Mouse (Mus musculus) left cerebral cortex, adult 2 months (tissue): ENCODE results near the gene Pheta1. TPM values are rescaled to one million over a fixed set of nuclear protein-coding genes. Genes with fewer than 3 reads are reported as not detected.

ENCODE experiments used
- DNase-seq, 2 experiments: peaks; one replicate each; pipeline ENCODE4 v3.0.0; 2021 to 2022; ENCODE audit warnings: low spot score in 2 of 2, mixed read lengths in 1 of 2; ENCODE audit errors: extremely low spot score in 1 of 2
- H3K27ac ChIP-seq: fragments of 200-600 bp; 2 replicates; pipeline ENCODE4 v1.8.1; 2022
- H3K4me3 ChIP-seq: fragments of 200-600 bp; 2 replicates; pipeline ENCODE4 v1.8.1; 2022
- CTCF ChIP-seq: fragments of 200-600 bp; IDR thresholded peaks from 2 replicates; pipeline ENCODE4 v1.8.1; 2022; ENCODE audit warnings: antibody characterized with exemption, mild to moderate bottlenecking, moderate library complexity
- intact Hi-C: fragments of 180-260 bp; cut with DNase I; formaldehyde crosslinking; loops from one replicate; pipeline ENCODE4 v1.15.1; 2025
- total RNA-seq, 2 experiments: library from RNA; stranded (reverse); gene quantifications; 2 replicates each; pipeline ENCODE4 v1.2.3; 2021

Pheta1 gene
- total RNA-seq, 2 experiments from 2014 or later, result 8.9 to 10.5 TPM

DNA sequence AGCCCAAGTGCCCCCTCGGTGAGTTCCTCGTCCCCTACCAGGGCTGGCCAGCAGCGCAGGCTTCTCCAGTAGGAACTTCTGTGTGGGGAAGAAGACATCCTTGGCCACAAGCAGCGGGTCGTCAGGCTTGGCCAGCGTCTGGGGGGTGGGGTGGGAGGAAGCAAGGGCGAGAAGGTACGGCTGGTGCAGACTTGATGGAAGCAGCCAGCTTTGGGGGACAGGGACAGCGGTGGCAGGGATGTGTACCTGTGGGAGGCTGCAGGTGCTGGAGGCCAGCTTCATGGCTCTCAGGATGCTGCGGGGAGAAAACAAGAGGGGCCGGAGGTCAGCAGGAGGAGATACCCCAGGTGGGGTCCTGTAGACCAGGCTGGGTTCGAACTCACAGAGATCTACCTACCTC lies 26.3 kb downstream of the Pheta1 start:
- Histone ChIP-seq H3K4me3 (no peak overlapping the region), H3K27ac (no peak overlapping the region)
- no peak for TF ChIP-seq CTCF
- intact Hi-C loops, result no loop called here
- no peak for DNase-seq

DNA sequence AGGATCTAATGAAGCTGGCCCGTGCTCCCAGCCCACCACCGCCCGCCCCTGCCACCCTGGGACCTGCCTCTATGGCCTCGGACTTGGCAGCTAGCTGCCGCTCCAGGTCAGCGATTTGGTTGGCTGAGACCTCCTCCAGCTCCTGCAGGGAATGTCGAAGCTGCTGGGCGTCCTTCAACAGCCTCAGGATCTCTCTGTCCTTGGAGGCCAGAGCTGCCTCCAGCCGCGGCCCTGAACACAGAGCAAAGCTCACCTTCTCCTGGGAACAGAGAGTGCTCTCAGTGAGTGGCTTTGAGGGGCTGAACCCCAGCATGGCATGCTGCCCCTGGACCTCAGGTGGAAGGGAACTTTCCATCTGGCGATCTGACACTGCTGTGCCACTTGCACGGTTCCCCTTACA lies 28.1 kb downstream of the Pheta1 start:
- H3K4me3 ChIP-seq, result no peak overlapping the region
- no peak for DNase-seq
- no peak overlapping the region for H3K27ac ChIP-seq
- intact Hi-C loops, result no loop called here
- TF ChIP-seq CTCF, result no peak

DNA sequence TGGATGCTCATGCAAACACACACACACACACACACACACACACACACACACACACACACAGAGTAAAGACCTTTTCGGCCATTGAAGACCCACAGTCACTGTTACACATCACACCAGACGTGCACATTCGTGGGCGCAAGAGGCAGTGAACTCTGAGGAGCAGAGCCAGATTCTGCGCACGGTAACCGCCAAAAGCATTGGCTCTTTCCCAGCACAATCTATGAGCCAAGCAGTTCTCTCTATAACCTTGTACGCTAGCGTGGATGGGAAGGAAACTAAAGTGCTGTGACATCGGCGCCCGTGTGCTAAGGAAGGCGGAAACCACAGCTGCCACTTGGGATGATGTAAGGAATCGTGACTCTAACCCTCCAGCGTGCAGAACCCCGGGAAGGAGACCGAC lies 29.9 kb downstream of the Pheta1 start:
- DNase-seq, result no peak
- no peak overlapping the region for H3K4me3 ChIP-seq
- intact Hi-C loops, result no loop called here
- no peak overlapping the region for H3K27ac ChIP-seq
- no peak for TF ChIP-seq CTCF

DNA sequence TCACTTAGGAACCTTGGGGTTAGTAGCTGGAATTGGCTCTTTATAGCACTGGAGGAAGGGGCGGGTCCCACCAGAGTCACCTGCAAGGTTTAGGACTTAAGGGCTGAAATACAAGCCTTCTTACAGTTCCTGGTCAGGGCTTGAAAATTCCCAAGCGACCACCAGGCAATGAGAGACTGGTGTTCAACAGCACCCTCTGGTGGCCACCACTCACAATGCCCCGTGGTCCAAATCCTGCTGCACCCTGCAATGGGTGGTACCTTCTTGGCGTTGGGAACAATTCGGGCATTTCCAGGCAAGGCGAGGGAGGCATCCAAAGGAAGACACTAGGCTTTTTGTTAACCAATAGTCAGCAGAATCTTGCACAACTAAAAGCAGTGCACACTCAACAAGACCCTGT lies 30.4 kb downstream of the Pheta1 start:
- TF ChIP-seq CTCF, result peak; percentile 74
- peak in 1 of 2 experiments; percentile 45 for DNase-seq

DNA sequence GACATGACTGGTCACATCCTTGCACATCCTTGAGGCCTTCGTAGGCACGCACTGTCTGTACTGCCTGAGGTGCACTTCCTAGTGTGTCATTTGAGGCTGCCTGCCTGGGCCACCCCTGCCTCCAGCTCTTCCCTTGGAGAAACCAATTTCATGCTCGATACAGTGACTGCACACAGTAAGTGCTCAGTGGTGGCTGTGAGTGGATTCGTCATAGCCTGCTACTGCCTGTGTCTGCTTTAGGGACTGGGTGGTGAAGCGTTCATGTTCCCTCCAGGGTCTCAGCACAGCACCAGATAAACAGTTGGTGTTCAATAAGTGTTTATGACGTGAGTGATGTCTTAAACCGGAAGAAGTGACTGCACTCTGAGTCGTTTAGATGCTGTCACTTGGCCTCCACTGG lies 34.6 kb downstream of the Pheta1 start:
- Histone ChIP-seq H3K27ac (no peak overlapping the region), H3K4me3 (no peak overlapping the region)
- TF ChIP-seq CTCF, result no peak
- no peak for DNase-seq
- intact Hi-C loops, result no loop called here

More for the DNA sequence above, 30.4 kb downstream of the Pheta1 start:
- intact Hi-C loops, result no loop called here
- no peak overlapping the region for H3K27ac ChIP-seq
- no peak overlapping the region for H3K4me3 ChIP-seq

DNA sequence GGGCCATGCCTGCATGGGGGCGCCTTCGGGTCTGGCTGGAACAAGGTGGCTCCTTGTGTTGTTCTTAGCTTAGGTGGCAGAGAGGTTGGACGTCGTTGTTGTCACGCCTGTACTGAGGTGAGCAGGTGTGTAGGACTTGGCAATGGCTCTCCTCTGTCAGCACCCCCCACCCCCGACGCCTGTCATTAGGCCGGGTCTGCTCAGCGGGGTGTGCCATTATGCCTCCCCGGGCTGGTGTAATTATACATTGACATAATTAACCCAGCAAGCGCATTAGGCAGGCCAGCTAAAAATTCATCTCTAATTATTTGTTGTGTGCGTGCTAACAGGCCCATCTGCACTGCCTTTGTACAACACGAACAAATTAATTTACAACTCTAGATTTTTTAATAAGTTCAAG lies 40.6 kb downstream of the Pheta1 start:
- intact Hi-C loops, result no loop called here
- DNase-seq, result no peak

DNA sequence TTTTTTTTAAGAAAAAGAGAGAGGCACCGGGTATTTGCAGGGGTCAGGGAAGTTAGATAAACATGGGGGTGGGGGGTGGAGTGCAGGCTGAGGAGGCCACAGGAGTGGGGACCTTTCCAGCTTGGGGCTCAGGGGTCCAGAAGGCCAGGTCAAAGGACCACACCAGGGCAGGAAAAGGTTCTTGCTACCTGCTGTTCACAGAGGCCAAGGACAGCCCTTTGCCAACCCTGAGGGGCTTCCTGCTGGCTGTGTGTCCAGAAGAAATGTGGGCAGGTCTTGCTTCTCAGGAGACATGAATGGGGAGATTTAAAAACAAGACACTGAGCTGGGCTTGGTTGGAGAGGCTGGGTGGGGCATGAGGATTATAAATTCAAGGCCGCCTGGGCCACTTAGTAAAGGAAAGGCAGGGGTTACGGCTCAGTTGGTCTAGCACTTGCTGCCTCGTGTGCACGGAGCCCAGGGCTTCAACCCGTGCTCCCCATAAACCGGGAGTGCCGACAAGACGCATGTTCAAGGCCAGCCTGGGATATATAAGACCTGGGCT lies 41.1 kb downstream of the Pheta1 start:
- intact Hi-C loops, result loop anchor here (5.0 kb wide), 2 partner anchors 157 to 197 kb away; no protein-coding TSS in a partner anchor
- no peak overlapping the region for H3K4me3 ChIP-seq
- no peak for DNase-seq
- no peak overlapping the region for H3K27ac ChIP-seq
- TF ChIP-seq CTCF, result no peak

More for the DNA sequence above, 40.6 kb downstream of the Pheta1 start:
- no peak overlapping the region for H3K4me3 ChIP-seq
- TF ChIP-seq CTCF, result no peak
- no peak overlapping the region for H3K27ac ChIP-seq

DNA sequence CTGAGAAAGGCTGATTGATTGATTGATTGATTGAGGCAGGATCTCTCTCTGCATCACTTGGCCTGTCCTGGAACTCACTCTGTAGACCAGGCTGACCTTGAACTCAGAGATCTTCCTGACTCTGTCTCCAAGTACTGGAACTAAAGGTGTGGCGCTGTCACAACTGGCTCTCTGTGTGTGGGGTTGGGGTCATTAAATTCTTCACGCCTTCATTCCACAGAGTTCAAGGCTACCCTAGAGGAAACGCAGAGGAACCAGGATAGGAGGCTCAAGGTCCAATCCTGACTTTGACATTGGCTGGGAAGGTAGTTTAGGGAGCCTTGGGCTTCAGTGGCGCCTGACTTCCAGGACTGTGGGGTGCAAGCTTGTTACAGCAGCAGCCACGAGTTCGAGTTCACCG lies 42.1 kb downstream of the Pheta1 start:
- H3K4me3 ChIP-seq, result no peak overlapping the region
- peak overlapping the region; percentile 49; the same call in 1 of the 2 replicates for H3K27ac ChIP-seq
- DNase-seq, result no peak
- intact Hi-C loops, result loop anchor here (5.0 kb wide), 2 partner anchors 156 to 196 kb away; no protein-coding TSS in a partner anchor
- no peak for TF ChIP-seq CTCF

DNA sequence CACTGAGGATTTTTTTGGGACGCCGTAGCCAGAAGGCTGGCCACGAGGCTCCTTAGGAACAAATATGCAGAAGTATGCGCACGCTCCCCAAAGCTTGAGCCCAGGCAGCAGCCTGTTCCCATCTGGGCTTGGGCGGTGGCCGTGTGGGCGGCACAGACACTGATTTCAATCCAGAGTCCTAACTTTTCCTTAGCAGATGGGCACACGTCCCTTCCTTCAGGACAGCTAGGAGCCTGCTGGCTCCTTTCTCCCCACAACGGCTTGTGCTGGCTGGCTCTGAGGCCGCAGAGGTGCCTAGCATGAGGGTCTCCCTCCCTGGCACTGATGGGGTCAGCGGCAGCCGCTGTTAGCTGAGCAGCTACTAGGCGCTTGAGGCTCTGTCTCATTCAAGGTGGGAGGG lies 43.5 kb downstream of the Pheta1 start:
- DNase-seq, result peak; percentile 61 to 78
- Histone ChIP-seq H3K27ac (peak overlapping the region; percentile 49), H3K4me3 (no peak overlapping the region)
- intact Hi-C loops, result loop anchor here (1.0 to 5.0 kb wide), 4 partner anchors 109 to 195 kb away; no protein-coding TSS in a partner anchor
- TF ChIP-seq CTCF, result no peak

DNA sequence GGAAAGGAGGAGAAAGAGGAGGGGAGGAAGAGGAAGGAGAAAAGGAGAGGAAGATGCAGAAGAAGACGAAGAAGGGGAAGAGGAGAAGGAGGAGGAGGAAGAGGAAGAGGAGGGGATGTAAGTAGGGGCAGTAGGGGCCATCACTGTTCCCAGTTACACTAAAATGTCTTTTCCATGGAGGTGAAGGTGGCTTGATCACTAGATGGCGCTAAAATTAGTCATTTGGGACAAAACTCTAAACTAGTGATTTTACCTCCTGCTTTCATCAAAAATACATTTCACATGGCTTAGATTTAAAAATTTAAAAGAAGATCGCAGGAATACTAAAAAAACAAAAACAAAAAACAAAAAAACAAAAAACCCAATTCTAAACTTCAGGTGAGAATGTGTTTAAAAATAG lies 44.8 kb downstream of the Pheta1 start:
- intact Hi-C loops, result loop anchor here (2.0 to 5.0 kb wide), 3 partner anchors 107 to 194 kb away; no protein-coding TSS in a partner anchor
- no peak for DNase-seq
- Histone ChIP-seq H3K4me3 (no peak overlapping the region), H3K27ac (no peak overlapping the region; the same call in 1 of the 2 replicates)
- TF ChIP-seq CTCF, result peak; percentile 52

DNA sequence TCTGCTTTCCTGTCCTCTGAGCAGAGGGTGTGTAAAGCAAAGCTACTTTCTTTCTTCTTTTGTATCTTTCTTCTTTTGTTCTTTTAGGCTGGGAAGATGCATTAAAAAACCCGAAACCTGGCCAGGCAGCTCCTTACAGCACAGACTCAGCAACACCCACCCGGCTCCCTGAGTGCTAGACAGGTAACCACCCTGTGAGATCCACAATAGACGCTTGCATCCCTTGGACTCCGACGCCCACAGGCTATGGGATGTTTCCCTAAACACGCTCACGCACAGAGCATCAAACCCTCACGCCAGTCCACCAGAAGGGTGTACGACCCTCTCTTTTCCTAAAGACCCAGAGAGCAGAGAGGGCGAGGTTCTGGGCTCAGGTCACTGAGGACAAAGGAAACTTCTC lies 45.9 kb downstream of the Pheta1 start:
- DNase-seq, result no peak
- no peak for TF ChIP-seq CTCF
- Histone ChIP-seq H3K27ac (peak overlapping the region; percentile 57), H3K4me3 (no peak overlapping the region)
- intact Hi-C loops, result loop anchor here (2.0 to 5.0 kb wide), 3 partner anchors 30 to 193 kb away; no protein-coding TSS in a partner anchor

DNA sequence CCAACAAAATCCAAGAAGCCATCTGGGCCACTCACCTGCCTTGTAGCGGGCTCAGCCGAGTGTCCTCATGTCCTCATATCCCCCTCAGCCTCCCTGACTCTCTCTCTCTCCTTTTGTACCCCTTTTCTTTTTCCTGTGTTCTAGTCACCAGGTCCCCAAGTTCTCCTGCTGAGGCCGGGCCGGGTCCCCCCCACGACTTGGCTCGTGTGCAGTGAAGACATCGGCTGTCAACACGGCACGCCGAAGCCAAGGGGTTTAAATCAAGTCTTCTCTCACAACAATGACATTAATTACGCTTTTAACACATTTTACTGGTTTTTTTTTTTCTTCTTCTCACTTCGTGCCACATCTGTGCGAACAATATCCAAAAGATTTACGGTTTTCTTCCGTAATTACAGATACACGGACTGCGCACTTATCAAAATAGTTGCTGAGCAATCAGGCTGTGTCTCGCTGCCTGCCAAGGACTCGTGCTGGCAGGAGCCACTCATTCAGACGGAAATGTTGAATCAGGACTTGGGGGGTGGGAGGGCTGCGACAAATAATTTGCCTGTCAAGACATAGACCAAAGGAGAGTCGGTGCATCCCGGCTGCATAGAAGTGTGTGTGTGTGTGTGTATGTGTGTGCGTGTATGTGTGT lies 46.5 kb downstream of the Pheta1 start:
- no peak overlapping the region for H3K4me3 ChIP-seq
- intact Hi-C loops, result loop anchor here (2.0 kb wide), 1 partner anchor 30 kb away; no protein-coding TSS in a partner anchor
- no peak for DNase-seq
- no peak for TF ChIP-seq CTCF
- peak overlapping the region; percentile 57 for H3K27ac ChIP-seq
